In genomic region chr11:99646444-99646843, GRCm38 (mm10) we compare ENCODE assay signal across 42 mouse cellular contexts. TPM values are rescaled to one million over a fixed set of nuclear protein-coding genes. Genes with fewer than 3 reads are reported as not detected.
DNase-seq lines count a peak whose midpoint lies in the region; TF ChIP-seq lines count a peak whose summit lies in the region.
"Had no signal": no experiment of that assay in that cellular context is flagged by ENCODE, and none has a peak within 500 bp of the region (broad histone marks: within the 10 kb centered on the region; RNA-seq: fewer than 3 reads in every experiment).

No protein-coding gene starts in this region.

- peak; percentile 42 to 49 for DNase-seq in cerebellum, postnatal 10 days
- DNase-seq in cerebellum, postnatal 25 days, result no peak
- peak; percentile 19 for DNase-seq in gastrocnemius, adult 2 months
- no peak for DNase-seq in gastrocnemius, postnatal 36 days
- peak; percentile 16 to 40 for DNase-seq in left cerebral cortex, postnatal 36 days (ENCODE audit: low spot score in 2 of 2)
- DNase-seq in left cerebral cortex, adult 8-10 months (ENCODE audit: low spot score in 2 of 2), result no peak
- DNase-seq in right cerebral cortex, postnatal 10 days (ENCODE audit: low spot score in 2 of 2), result peak; percentile 37 to 39
- DNase-seq in adrenal gland, adult 2 months, result no peak
- DNase-seq: adrenal gland, adult 8-10 months; cerebellum, adult 11 months; cerebellum, adult 9-11 months; heart, adult 2 months; kidney, postnatal 14 days; liver, embryonic 13.5 days; lung, adult 18-20 months; lung, postnatal 4 days; spleen, adult 18-20 months; thymus, adult 18-20 months; thymus, postnatal 25 days had no signal

- H3K4me3 ChIP-seq in gastrocnemius, adult 2 months, result no peak overlapping the region; the same call in 1 of the 2 replicates
- H3K4me3 ChIP-seq: heart, adult 2 months; heart, embryonic 12.5 days; limb, embryonic 15.5 days; liver, embryonic 13.5 days; megakaryocyte, embryonic 14.5 days; midbrain, embryonic 13.5 days had no signal

- H3K27ac ChIP-seq in gastrocnemius, adult 2 months, result no peak overlapping the region
- H3K27ac ChIP-seq: heart, adult 2 months; hindbrain, embryonic 14.5 days; limb, embryonic 15.5 days; liver, embryonic 13.5 days; midbrain, embryonic 13.5 days had no signal

- no peak for TF ChIP-seq CTCF in gastrocnemius, adult 2 months (IDR thresholded peaks at IDR 0.05)

- intact Hi-C loops in gastrocnemius, adult 2 months (cut with DNase I), result no loop called here
- intact Hi-C loops in gastrocnemius, postnatal 36 days (cut with DNase I), result no loop called here
- intact Hi-C loops in left cerebral cortex, postnatal 36 days (cut with DNase I), result no loop called here

RNA-seq across cellular contexts. Expression of gene Krtap4-7, which starts 2.6 kb away (rescaled TPM):
- total RNA-seq in gastrocnemius, adult 2 months (2021), result not detected
- total RNA-seq in gastrocnemius, postnatal 36 days (2021), result not detected
- total RNA-seq in left cerebral cortex, postnatal 36 days (2021), result not detected
- total RNA-seq in left cerebral cortex, adult 8-10 months (2022), result not detected
- not detected for total RNA-seq in adrenal gland, adult 2 months (2021)
- not detected in 2 replicates for polyA plus RNA-seq in adrenal gland, adult 2 months (2012; rRNA removed)
- total RNA-seq: adrenal gland, adult 8-10 months; adrenal gland, postnatal 4 days; CH12.LX; ES-E14; gastrocnemius, postnatal 4 days; heart, adult 2 months; hematopoietic stem cell, adult 5-6 weeks; layer of hippocampus, adult 18-20 months; layer of hippocampus, postnatal 14 days; left cerebral cortex, postnatal 14 days had no signal
- polyA plus RNA-seq: activated CD4-positive, CD25-positive, alpha-beta regulatory T cell, adult 4 months; C2C12; embryonic facial prominence, embryonic 11.5 days; forebrain, embryonic 14.5 days; heart, adult 2 months; heart, embryonic 12.5 days; heart, postnatal 0 days; hindbrain, embryonic 14.5 days; intestine, postnatal 0 days; kidney, embryonic 14.5 days; limb, embryonic 15.5 days; liver, embryonic 13.5 days; lung, postnatal 0 days; midbrain, embryonic 13.5 days; neural tube, embryonic 14.5 days; stomach, embryonic 16.5 days had no signal

RNA-seq across cellular contexts. Expression of gene Gm11555, which starts 3.6 kb away (rescaled TPM):
- not detected for total RNA-seq in gastrocnemius, adult 2 months (2021)
- total RNA-seq in gastrocnemius, postnatal 36 days (2021), result not detected
- total RNA-seq in left cerebral cortex, postnatal 36 days (2021), result not detected
- not detected for total RNA-seq in left cerebral cortex, adult 8-10 months (2022)
- not detected for total RNA-seq in adrenal gland, adult 2 months (2021)
- not detected in 2 replicates for polyA plus RNA-seq in adrenal gland, adult 2 months (2012; rRNA removed)
- total RNA-seq: adrenal gland, adult 8-10 months; adrenal gland, postnatal 4 days; CH12.LX; ES-E14; gastrocnemius, postnatal 4 days; heart, adult 2 months; hematopoietic stem cell, adult 5-6 weeks; layer of hippocampus, adult 18-20 months; layer of hippocampus, postnatal 14 days; left cerebral cortex, postnatal 14 days had no signal
- polyA plus RNA-seq: activated CD4-positive, CD25-positive, alpha-beta regulatory T cell, adult 4 months; C2C12; embryonic facial prominence, embryonic 11.5 days; forebrain, embryonic 14.5 days; heart, adult 2 months; heart, embryonic 12.5 days; heart, postnatal 0 days; hindbrain, embryonic 14.5 days; intestine, postnatal 0 days; kidney, embryonic 14.5 days; limb, embryonic 15.5 days; liver, embryonic 13.5 days; lung, postnatal 0 days; midbrain, embryonic 13.5 days; neural tube, embryonic 14.5 days; stomach, embryonic 16.5 days had no signal

RNA-seq across cellular contexts. Expression of gene Krtap4-2, which starts 11.6 kb away (rescaled TPM):
- total RNA-seq in gastrocnemius, adult 2 months (2021), result not detected
- not detected for total RNA-seq in gastrocnemius, postnatal 36 days (2021)
- total RNA-seq in left cerebral cortex, postnatal 36 days (2021), result not detected
- not detected for total RNA-seq in left cerebral cortex, adult 8-10 months (2022)
- total RNA-seq in adrenal gland, adult 2 months (2021), result not detected
- polyA plus RNA-seq in adrenal gland, adult 2 months (2012; rRNA removed), result not detected in 2 replicates
- total RNA-seq: adrenal gland, adult 8-10 months; adrenal gland, postnatal 4 days; CH12.LX; ES-E14; gastrocnemius, postnatal 4 days; heart, adult 2 months; hematopoietic stem cell, adult 5-6 weeks; layer of hippocampus, adult 18-20 months; layer of hippocampus, postnatal 14 days; left cerebral cortex, postnatal 14 days had no signal
- polyA plus RNA-seq: activated CD4-positive, CD25-positive, alpha-beta regulatory T cell, adult 4 months; C2C12; embryonic facial prominence, embryonic 11.5 days; forebrain, embryonic 14.5 days; heart, adult 2 months; heart, embryonic 12.5 days; heart, postnatal 0 days; hindbrain, embryonic 14.5 days; intestine, postnatal 0 days; kidney, embryonic 14.5 days; limb, embryonic 15.5 days; liver, embryonic 13.5 days; lung, postnatal 0 days; midbrain, embryonic 13.5 days; neural tube, embryonic 14.5 days; stomach, embryonic 16.5 days had no signal

RNA-seq across cellular contexts. Expression of gene Gm11563, which starts 12.3 kb away (rescaled TPM):
- total RNA-seq in gastrocnemius, adult 2 months (2021), result not detected
- total RNA-seq in gastrocnemius, postnatal 36 days (2021), result not detected
- total RNA-seq in left cerebral cortex, postnatal 36 days (2021), result not detected
- total RNA-seq in left cerebral cortex, adult 8-10 months (2022), result not detected
- not detected for total RNA-seq in adrenal gland, adult 2 months (2021)
- polyA plus RNA-seq in adrenal gland, adult 2 months (2012; rRNA removed), result not detected in 2 replicates
- total RNA-seq: adrenal gland, adult 8-10 months; adrenal gland, postnatal 4 days; CH12.LX; ES-E14; gastrocnemius, postnatal 4 days; heart, adult 2 months; hematopoietic stem cell, adult 5-6 weeks; layer of hippocampus, adult 18-20 months; layer of hippocampus, postnatal 14 days; left cerebral cortex, postnatal 14 days had no signal
- polyA plus RNA-seq: activated CD4-positive, CD25-positive, alpha-beta regulatory T cell, adult 4 months; C2C12; embryonic facial prominence, embryonic 11.5 days; forebrain, embryonic 14.5 days; heart, adult 2 months; heart, embryonic 12.5 days; heart, postnatal 0 days; hindbrain, embryonic 14.5 days; intestine, postnatal 0 days; kidney, embryonic 14.5 days; limb, embryonic 15.5 days; liver, embryonic 13.5 days; lung, postnatal 0 days; midbrain, embryonic 13.5 days; neural tube, embryonic 14.5 days; stomach, embryonic 16.5 days had no signal

RNA-seq across cellular contexts. Expression of gene Krtap4-1, which starts 18.4 kb away (rescaled TPM):
- total RNA-seq in gastrocnemius, adult 2 months (2021), result not detected
- total RNA-seq in gastrocnemius, postnatal 36 days (2021), result not detected
- total RNA-seq in left cerebral cortex, postnatal 36 days (2021), result not detected
- total RNA-seq in left cerebral cortex, adult 8-10 months (2022), result not detected
- not detected for total RNA-seq in adrenal gland, adult 2 months (2021)
- not detected in 2 replicates for polyA plus RNA-seq in adrenal gland, adult 2 months (2012; rRNA removed)
- total RNA-seq: adrenal gland, adult 8-10 months; adrenal gland, postnatal 4 days; CH12.LX; ES-E14; gastrocnemius, postnatal 4 days; heart, adult 2 months; hematopoietic stem cell, adult 5-6 weeks; layer of hippocampus, adult 18-20 months; layer of hippocampus, postnatal 14 days; left cerebral cortex, postnatal 14 days had no signal
- polyA plus RNA-seq: activated CD4-positive, CD25-positive, alpha-beta regulatory T cell, adult 4 months; C2C12; embryonic facial prominence, embryonic 11.5 days; forebrain, embryonic 14.5 days; heart, adult 2 months; heart, embryonic 12.5 days; heart, postnatal 0 days; hindbrain, embryonic 14.5 days; intestine, postnatal 0 days; kidney, embryonic 14.5 days; limb, embryonic 15.5 days; liver, embryonic 13.5 days; lung, postnatal 0 days; midbrain, embryonic 13.5 days; neural tube, embryonic 14.5 days; stomach, embryonic 16.5 days had no signal

Comparison
In these comparisons a context has a peak if more than half of its experiments do, and no peak if none do; other contexts are left out.
1. DNase-seq: peak in cerebellum, postnatal 10 days (2 of 2), gastrocnemius, adult 2 months (single experiment), left cerebral cortex, postnatal 36 days (2 of 2) and right cerebral cortex, postnatal 10 days (2 of 2); none in cerebellum, postnatal 25 days (0 of 2), gastrocnemius, postnatal 36 days (0 of 2), left cerebral cortex, adult 8-10 months (0 of 2) and adrenal gland, adult 2 months (single experiment).